Mouse (Mus musculus): ENCODE data around the gene Bbx. TPM values are rescaled to one million over a fixed set of nuclear protein-coding genes. Genes with fewer than 3 reads are reported as not detected.

Gene Bbx
- polyA plus RNA-seq, 1 experiment from 2014 or later: 38.0 TPM

Other genes starting within 250 kb of the Bbx start
- not detected in 2 replicates for gene Ccdc54, start 158.8 kb upstream of the Bbx start, polyA plus RNA-seq (2014; fragmentation: Nextera tagmentation; extraction: Ambion mirVana)

All from forebrain, embryonic 11.5 days (tissue).